Mouse (Mus musculus): ENCODE results near the gene Cnot4. TPM values are rescaled to one million over a fixed set of nuclear protein-coding genes. Genes with fewer than 3 reads are reported as not detected.

Gene Cnot4
- polyA plus RNA-seq, 1 experiment, result 19.6 TPM

- H3K27ac ChIP-seq (ENCODE audit: control insufficient read depth, insufficient read depth, low read depth, low read length, poor library complexity), result no peak overlapping the region
- H3K4me1 ChIP-seq (ENCODE audit: control insufficient read depth, insufficient read depth, low read length), result no peaks in the 10 kb centered on the region
- TF ChIP-seq CTCF (IDR thresholded peaks at IDR 0.05; ENCODE audit: control insufficient read depth, insufficient read depth, low read length) (no peak), POLR2A (IDR thresholded peaks at IDR 0.05; ENCODE audit: borderline replicate concordance, control insufficient read depth, low read depth, low read length) (no peak)
- H3K4me3 ChIP-seq (replicated peaks; ENCODE audit: control insufficient read depth, low read depth, low read length), result no peak overlapping the region
- WGBS, result 11% methylated on average over 5 of the region's 5 CpGs
Observed at GRCm38 (mm10) chr6:34994692-34995091, 138.8 kb downstream of the Cnot4 start.

- no peak overlapping the region for H3K4me3 ChIP-seq (replicated peaks; ENCODE audit: control insufficient read depth, low read depth, low read length)
- H3K27ac ChIP-seq (ENCODE audit: control insufficient read depth, insufficient read depth, low read depth, low read length, poor library complexity), result no peak overlapping the region
- TF ChIP-seq CTCF (IDR thresholded peaks at IDR 0.05; ENCODE audit: control insufficient read depth, insufficient read depth, low read length) (no peak), POLR2A (IDR thresholded peaks at IDR 0.05; ENCODE audit: borderline replicate concordance, control insufficient read depth, low read depth, low read length) (no peak)
- 86% methylated on average over 6 of the region's 6 CpGs for WGBS
- peaks cover 2% of the 10 kb centered on the region for H3K4me1 ChIP-seq (ENCODE audit: control insufficient read depth, insufficient read depth, low read length)
Observed at GRCm38 (mm10) chr6:34989263-34989662, 144.3 kb downstream of the Cnot4 start.

- H3K4me3 ChIP-seq (replicated peaks; ENCODE audit: control insufficient read depth, low read depth, low read length), result no peak within 1 kb of the TSS
- H3K4me1 ChIP-seq (ENCODE audit: control insufficient read depth, insufficient read depth, low read length), result peaks cover 2% of the 10 kb centered on the region
- no peak within 1 kb of the TSS for H3K27ac ChIP-seq (ENCODE audit: control insufficient read depth, insufficient read depth, low read depth, low read length, poor library complexity)
- no peak for TF ChIP-seq POLR2A (IDR thresholded peaks at IDR 0.05; ENCODE audit: borderline replicate concordance, control insufficient read depth, low read depth, low read length)
- TF ChIP-seq CTCF (IDR thresholded peaks at IDR 0.05; ENCODE audit: control insufficient read depth, insufficient read depth, low read length), result no peak
- 15% methylated on average over 20 of the region's 20 CpGs for WGBS
Observed at GRCm38 (mm10) chr6:34988081-34988761, 145.3 kb downstream of the Cnot4 start, which contains the start of gene Slc23a4. Gene Slc23a4 (minus strand): TSS chr6:34988404.

DNA sequence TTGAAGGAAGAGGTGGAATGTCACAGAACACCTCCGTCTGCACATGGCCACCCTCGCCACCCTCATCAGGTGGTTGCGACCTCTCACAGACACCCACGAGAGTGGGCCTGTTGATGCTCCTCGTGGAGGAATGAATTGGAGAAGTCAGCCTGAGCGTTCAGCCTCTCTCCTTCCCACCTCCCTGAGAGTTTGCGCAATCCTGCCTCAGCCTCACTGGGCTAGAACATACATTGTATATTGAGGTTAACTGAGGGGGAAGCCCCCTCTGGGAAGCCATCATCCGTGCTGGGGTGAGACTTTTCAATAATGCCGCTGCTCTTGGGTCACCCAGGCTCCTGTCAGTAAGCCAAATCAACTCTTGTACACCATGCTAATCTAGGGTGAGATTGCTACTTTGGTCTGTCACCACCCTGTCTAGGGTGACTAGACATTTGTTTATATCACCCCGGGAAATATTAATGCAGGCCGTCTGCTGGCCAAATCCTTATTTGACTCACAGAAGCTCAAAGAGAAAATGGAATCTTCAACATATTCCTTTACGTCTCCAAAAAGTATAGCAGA lies 146.4 kb downstream of the Cnot4 start:
- no peak for TF ChIP-seq CTCF (IDR thresholded peaks at IDR 0.05; ENCODE audit: control insufficient read depth, insufficient read depth, low read length)
- no peak for TF ChIP-seq POLR2A (IDR thresholded peaks at IDR 0.05; ENCODE audit: borderline replicate concordance, control insufficient read depth, low read depth, low read length)
- no peak overlapping the region for H3K4me3 ChIP-seq (replicated peaks; ENCODE audit: control insufficient read depth, low read depth, low read length)
- no peak overlapping the region for H3K27ac ChIP-seq (ENCODE audit: control insufficient read depth, insufficient read depth, low read depth, low read length, poor library complexity)
- H3K4me1 ChIP-seq (ENCODE audit: control insufficient read depth, insufficient read depth, low read length), result peaks cover 2% of the 10 kb centered on the region
- 51% methylated on average over 12 of the region's 12 CpGs for WGBS

DNA sequence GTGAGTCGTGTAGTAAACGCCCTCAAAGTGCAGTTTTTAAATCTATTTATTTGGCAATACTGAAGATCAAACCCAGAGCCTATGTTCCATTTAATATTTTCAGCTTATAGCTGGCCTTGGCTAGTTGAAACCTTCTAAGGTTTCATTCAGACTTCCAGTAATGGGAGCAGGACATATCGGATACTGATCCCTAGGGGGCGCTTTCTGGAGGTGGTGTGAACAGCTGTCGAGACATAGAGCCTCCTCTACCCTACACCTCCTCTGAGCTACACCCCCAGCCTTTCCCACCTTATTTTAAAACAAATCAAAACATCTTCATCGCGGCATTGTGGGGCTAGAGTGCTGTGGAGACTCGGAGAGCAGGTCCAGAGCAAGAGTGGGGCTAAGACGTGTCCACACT lies 152.9 kb downstream of the Cnot4 start:
- H3K27ac ChIP-seq (ENCODE audit: control insufficient read depth, insufficient read depth, low read depth, low read length, poor library complexity), result no peak overlapping the region
- no peak for TF ChIP-seq POLR2A (IDR thresholded peaks at IDR 0.05; ENCODE audit: borderline replicate concordance, control insufficient read depth, low read depth, low read length)
- WGBS, result 71% methylated on average over 9 of the region's 9 CpGs
- no peak overlapping the region for H3K4me3 ChIP-seq (replicated peaks; ENCODE audit: control insufficient read depth, low read depth, low read length)
- no peaks in the 10 kb centered on the region for H3K4me1 ChIP-seq (ENCODE audit: control insufficient read depth, insufficient read depth, low read length)

- Histone ChIP-seq H3K27ac (ENCODE audit: control insufficient read depth, insufficient read depth, low read depth, low read length, poor library complexity) (no peak overlapping the region), H3K4me1 (ENCODE audit: control insufficient read depth, insufficient read depth, low read length) (no peaks in the 10 kb centered on the region), H3K4me3 (replicated peaks; ENCODE audit: control insufficient read depth, low read depth, low read length) (no peak overlapping the region)
- no peak for TF ChIP-seq CTCF (IDR thresholded peaks at IDR 0.05; ENCODE audit: control insufficient read depth, insufficient read depth, low read length)
- no peak for TF ChIP-seq POLR2A (IDR thresholded peaks at IDR 0.05; ENCODE audit: borderline replicate concordance, control insufficient read depth, low read depth, low read length)
- WGBS, result 73% methylated on average over 3 of the region's 3 CpGs
Observed at GRCm38 (mm10) chr6:34979291-34979690, 154.2 kb downstream of the Cnot4 start.

Other genes starting within 250 kb of the Cnot4 start
- gene Wdr91, start 222.8 kb downstream of the Cnot4 start, polyA plus RNA-seq (2011; ENCODE audit: insufficient read depth, insufficient read length, low replicate concordance, missing spikeins), result 17.1 and 27.6 TPM in 2 replicates
- 1.4 TPM in 1 of 2 replicates, not detected in the other for gene Stra8, start 213.6 kb downstream of the Cnot4 start, polyA plus RNA-seq (2011; ENCODE audit: insufficient read depth, insufficient read length, low replicate concordance, missing spikeins)
- 0.70 TPM in 1 of 2 replicates, not detected in the other for gene Slc23a4, start 145.3 kb downstream of the Cnot4 start, polyA plus RNA-seq (2011; ENCODE audit: insufficient read depth, insufficient read length, low replicate concordance, missing spikeins)
- gene Nup205, start 43.7 kb upstream of the Cnot4 start, polyA plus RNA-seq (2011; ENCODE audit: insufficient read depth, insufficient read length, low replicate concordance, missing spikeins), result 12.8 and 19.0 TPM in 2 replicates
- not detected in 2 replicates for gene Slc13a4, start 174.4 kb upstream of the Cnot4 start, polyA plus RNA-seq (2011; ENCODE audit: insufficient read depth, insufficient read length, low replicate concordance, missing spikeins)
- 0.95 TPM in 1 of 2 replicates, not detected in the other for gene Fam180a, start 192.4 kb upstream of the Cnot4 start, polyA plus RNA-seq (2011; ENCODE audit: insufficient read depth, insufficient read length, low replicate concordance, missing spikeins)